Mouse (Mus musculus) heart, postnatal 0 days (tissue): ENCODE data around the gene Gmds. TPM values are rescaled to one million over a fixed set of nuclear protein-coding genes. Genes with fewer than 3 reads are reported as not detected.

Experiments used
- ATAC-seq: fragments of 200-750 bp; cut with Nextera tagmentation; 2 replicates; pipeline ENCODE4 v1.8.0; 2017; ENCODE audit warnings: low read depth, moderate number of reproducible peaks, moderate library complexity; ENCODE audit not compliant: insufficient read depth
- DNase-seq: peaks from one replicate; pipeline ENCODE4 v3.0.0-alpha.2; 2016; ENCODE audit warnings: low spot score
- H3K27ac ChIP-seq: fragments of 300-500 bp; sonication (generic); 2 replicates; pipeline ENCODE4 v1.5.1; 2014; ENCODE audit warnings: low read depth, mild to moderate bottlenecking
- H3K27me3 ChIP-seq: fragments of 300-500 bp; sonication (generic); 2 replicates; pipeline ENCODE4 v1.6.1; 2014; ENCODE audit warnings: low read length, mixed read lengths; ENCODE audit not compliant: control insufficient read depth, insufficient read depth
- H3K36me3 ChIP-seq: fragments of 300-500 bp; sonication (generic); replicated peaks from 2 replicates; pipeline ENCODE4 v1.6.1; 2014; ENCODE audit warnings: low read length, mixed read lengths; ENCODE audit not compliant: control insufficient read depth, insufficient read depth
- H3K4me1 ChIP-seq: fragments of 300-500 bp; sonication (generic); 2 replicates; pipeline ENCODE4 v1.6.1; 2014; ENCODE audit warnings: antibody characterized with exemption; ENCODE audit not compliant: control insufficient read depth, insufficient read depth
- H3K4me2 ChIP-seq: fragments of 300-500 bp; sonication (generic); 2 replicates; pipeline ENCODE4 v1.6.1; 2014; ENCODE audit warnings: low read depth, mild to moderate bottlenecking, low read length, moderate library complexity
- H3K4me3 ChIP-seq: fragments of 300-500 bp; sonication (generic); 2 replicates; pipeline ENCODE4 v1.5.1; 2014; ENCODE audit warnings: low read depth, low read length
- H3K9ac ChIP-seq: fragments of 300-500 bp; sonication (generic); replicated peaks from 2 replicates; pipeline ENCODE4 v1.6.1; 2014; ENCODE audit warnings: low read depth, low read length, mixed read lengths
- H3K9me3 ChIP-seq: fragments of 300-500 bp; sonication (generic); replicated peaks from 2 replicates; pipeline ENCODE4 v1.6.1; 2016; ENCODE audit warnings: low read length; ENCODE audit not compliant: control insufficient read depth
- CTCF ChIP-seq: IDR thresholded peaks from 2 replicates; pipeline ENCODE4 v1.5.1; 2016; ENCODE audit warnings: antibody characterized with exemption, control low read depth, low read depth
- EP300 ChIP-seq: IDR thresholded peaks from 2 replicates; pipeline ENCODE4 v1.6.1; 2016; ENCODE audit warnings: antibody characterized with exemption, low read depth
- WGBS: fragments of 180-500 bp; shearing (Covaris S2); extraction: QIAGEN DNeasy Blood & Tissue Kit; methylation state at CpG from one replicate; pipeline ENCODE4 v1.1.7; 2014; 5-methylcytosine and 5-hydroxymethylcytosine counted together
- polyA plus RNA-seq: library from polyadenylated mRNA; unstranded; fragments of >200 nt; fragmentation: Nextera tagmentation; extraction: Ambion mirVana; gene quantifications from 2 replicates; pipeline ENCODE4 v1.2.1, GENCODE M21; 2015
- total RNA-seq: library from RNA; depleted of rRNA; stranded (reverse); fragments of >200 nt; gene quantifications from 2 replicates; pipeline ENCODE4 v1.2.3, GENCODE M21; 2014; ENCODE audit warnings: low replicate concordance

Gmds gene
- total and polyA plus RNA-seq, 2 experiments from 2014 or later, result 1.3 to 13.0 TPM

GRCm38 (mm10) chr13:32212125-32212524 lies 126.4 kb downstream of the Gmds start:
- no peak overlapping the region for H3K4me3 ChIP-seq
- H3K27me3 ChIP-seq, result no peaks in the 10 kb centered on the region
- 83% methylated on average over 2 of the region's 2 CpGs for WGBS
- H3K4me2 ChIP-seq, result no peak overlapping the region
- no peak for TF ChIP-seq CTCF
- TF ChIP-seq EP300, result no peak
- H3K9ac ChIP-seq, result no peak overlapping the region
- DNase-seq (no peak), ATAC-seq (no peak)
- H3K4me1 ChIP-seq, result no peaks in the 10 kb centered on the region
- H3K27ac ChIP-seq, result no peak overlapping the region
- H3K36me3 ChIP-seq, result no peaks in the 10 kb centered on the region
- H3K9me3 ChIP-seq, result no peaks in the 10 kb centered on the region

DNA sequence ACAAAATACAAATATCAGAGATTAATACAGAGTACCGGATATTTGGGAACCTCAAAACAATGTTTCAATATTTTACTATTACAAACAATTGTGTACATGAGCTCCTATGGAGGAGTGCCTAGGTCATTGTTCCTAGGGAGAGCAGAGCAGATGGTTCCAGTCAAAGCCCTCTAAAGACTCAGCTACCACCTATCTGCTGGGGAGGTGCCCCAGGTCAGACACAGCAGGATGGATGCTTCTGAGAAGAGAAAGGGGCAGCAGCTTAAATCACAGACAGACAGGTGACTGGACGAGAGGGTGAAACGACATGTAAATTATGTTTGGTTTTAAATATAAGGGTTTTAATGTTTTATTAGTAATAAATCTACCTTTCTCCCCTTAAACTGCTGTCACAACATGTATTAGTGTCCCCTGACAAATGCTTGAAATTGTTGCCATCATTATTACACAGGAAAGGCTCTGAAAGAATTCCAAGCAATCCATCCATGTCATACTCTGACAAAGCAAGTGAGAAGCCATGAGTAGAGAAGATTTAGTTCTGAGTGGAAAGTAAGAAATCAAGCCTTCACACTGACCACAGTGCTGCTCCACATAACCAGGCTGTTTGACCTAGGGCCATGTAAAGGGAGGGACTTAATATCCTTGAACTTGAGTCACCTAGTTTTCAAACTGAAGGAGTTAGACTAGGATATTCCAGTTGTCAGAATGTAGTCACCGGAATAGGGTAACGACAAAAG lies 131.2 kb downstream of the Gmds start:
- H3K27ac ChIP-seq, result no peak overlapping the region
- no peak overlapping the region for H3K4me2 ChIP-seq
- no peak overlapping the region for H3K9ac ChIP-seq
- ATAC-seq, result no peak
- H3K36me3 ChIP-seq, result no peaks in the 10 kb centered on the region
- no peaks in the 10 kb centered on the region for H3K9me3 ChIP-seq
- DNase-seq, result no peak
- no peaks in the 10 kb centered on the region for H3K4me1 ChIP-seq
- H3K4me3 ChIP-seq, result no peak overlapping the region
- 85% methylated on average over 5 of the region's 5 CpGs for WGBS
- no peak for TF ChIP-seq CTCF
- no peaks in the 10 kb centered on the region for H3K27me3 ChIP-seq

DNA sequence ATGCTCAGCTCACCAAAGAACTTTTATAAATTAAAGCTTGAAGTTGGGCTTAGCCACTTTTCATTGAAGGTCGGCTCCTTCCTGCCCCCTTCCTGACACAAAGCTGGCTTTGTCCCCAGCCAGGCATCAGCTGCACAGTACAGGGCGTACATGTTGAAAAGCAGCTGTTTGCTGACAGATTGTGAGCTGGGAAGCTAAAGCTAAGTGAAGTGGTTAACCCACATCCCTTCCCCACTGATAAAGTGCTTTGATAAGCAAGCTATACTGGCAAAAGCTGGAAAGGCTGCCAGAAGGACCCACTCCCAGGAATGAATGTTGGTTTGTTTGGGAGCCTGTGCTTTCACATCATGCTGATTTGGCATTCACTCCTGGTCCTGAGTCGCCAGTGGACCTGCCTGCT lies 158.6 kb downstream of the Gmds start:
- Histone ChIP-seq H3K4me1 (no peaks in the 10 kb centered on the region; the same call in 1 of the 2 replicates), H3K4me2 (peak overlapping the region; percentile 4; the same call in 1 of the 2 replicates), H3K9me3 (no peaks in the 10 kb centered on the region), H3K36me3 (no peaks in the 10 kb centered on the region), H3K27ac (0 out of 2 replicates have a peak overlapping the region, but pooled peaks have one; percentile 21), H3K4me3 (no peak overlapping the region), H3K27me3 (no peaks in the 10 kb centered on the region), H3K9ac (no peak overlapping the region)
- peak; percentile 77 for DNase-seq
- 5% methylated on average over 3 of the region's 3 CpGs for WGBS
- TF ChIP-seq CTCF (peak; percentile 8; the same call in 1 of the 2 replicates), EP300 (no peak)
- ATAC-seq, result peak; percentile 87

DNA sequence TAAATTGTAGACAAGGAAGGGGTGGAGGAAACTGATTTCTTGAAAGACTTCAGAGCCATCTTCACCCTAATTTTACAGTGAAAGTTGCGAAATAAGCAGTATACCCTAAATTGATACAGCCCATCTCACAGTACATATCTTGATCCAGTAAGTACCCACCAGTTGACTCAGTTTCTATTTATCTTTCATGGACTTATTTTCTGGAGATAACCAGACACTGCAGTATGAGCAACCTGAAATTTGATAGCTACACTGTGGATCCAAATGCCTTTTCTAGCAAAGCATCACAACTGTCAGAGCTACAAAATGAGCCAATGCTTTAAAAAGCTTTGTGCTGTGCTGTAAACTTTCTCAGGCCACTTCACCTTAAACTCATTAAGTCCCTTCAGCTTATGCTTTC lies 159.9 kb downstream of the Gmds start:
- Histone ChIP-seq H3K27ac (no peak overlapping the region), H3K27me3 (no peaks in the 10 kb centered on the region), H3K4me1 (no peaks in the 10 kb centered on the region; the same call in 1 of the 2 replicates), H3K9ac (no peak overlapping the region), H3K9me3 (no peaks in the 10 kb centered on the region), H3K36me3 (no peaks in the 10 kb centered on the region), H3K4me3 (no peak overlapping the region), H3K4me2 (no peak overlapping the region)
- TF ChIP-seq EP300 (no peak), CTCF (no peak)
- ATAC-seq, result no peak
- 93% methylated on average over 1 of the region's 1 CpGs for WGBS
- no peak for DNase-seq

- Histone ChIP-seq H3K4me3 (no peak overlapping the region), H3K36me3 (no peaks in the 10 kb centered on the region), H3K27me3 (no peaks in the 10 kb centered on the region), H3K4me1 (no peaks in the 10 kb centered on the region; the same call in 1 of the 2 replicates), H3K9ac (no peak overlapping the region), H3K9me3 (no peaks in the 10 kb centered on the region), H3K4me2 (no peak overlapping the region), H3K27ac (no peak overlapping the region)
- 89% methylated on average over 2 of the region's 2 CpGs for WGBS
- ATAC-seq (no peak), DNase-seq (no peak)
- TF ChIP-seq CTCF (no peak), EP300 (no peak)
These were observed 160.6 kb downstream of the Gmds start for GRCm38 (mm10) chr13:32177852-32178453.

- Histone ChIP-seq H3K4me3 (no peak overlapping the region), H3K9me3 (no peaks in the 10 kb centered on the region), H3K4me1 (no peaks in the 10 kb centered on the region; the same call in 1 of the 2 replicates), H3K27ac (no peak overlapping the region), H3K4me2 (no peak overlapping the region), H3K27me3 (no peaks in the 10 kb centered on the region), H3K9ac (no peak overlapping the region), H3K36me3 (no peaks in the 10 kb centered on the region)
- TF ChIP-seq CTCF, result no peak
- TF ChIP-seq EP300, result no peak
- ATAC-seq (no peak), DNase-seq (no peak)
- WGBS, result 68% methylated on average over 2 of the region's 2 CpGs
These were observed 163.5 kb downstream of the Gmds start for GRCm38 (mm10) chr13:32175028-32175427.
